Comparison of ENCODE assay signal across 9 mouse cellular contexts in genomic region chr9:62253736-62254443, GRCm38 (mm10). TPM values are rescaled to one million over a fixed set of nuclear protein-coding genes. Genes with fewer than 3 reads are reported as not detected.
A peak's percentile ranks its signal among the peaks of the same experiment; 100 is the strongest.
DNase-seq lines count a peak whose midpoint lies in the region; ATAC-seq and TF ChIP-seq lines count a peak whose summit lies in the region.
"Had no signal": no experiment of that assay in that cellular context is flagged by ENCODE, and none has a peak within 500 bp of the region (broad histone marks: within the 10 kb centered on the region; RNA-seq: fewer than 3 reads in every experiment).

No protein-coding gene starts in this region.

- no peak overlapping the region for H3K27ac ChIP-seq in kidney, adult 2 months (ENCODE audit: insufficient read depth, low read depth, low read length)

- 19% methylated on average over 3 of the region's 3 CpGs for WGBS in kidney, adult 2 months

- no peaks in the 10 kb centered on the region for H3K27me3 ChIP-seq in kidney, adult 2 months (replicated peaks; ENCODE audit: control insufficient read depth, insufficient read depth, low read length)
- H3K27me3 ChIP-seq in E14TG2a.4 (ENCODE audit: insufficient read depth, low read length): peaks cover 2% of the 10 kb centered on the region; the same call in 1 of the 2 replicates

- no peak for DNase-seq in kidney, adult 2 months
- DNase-seq in kidney, postnatal 25 days: no peak
- DNase-seq in T-cell, adult 2 months (ENCODE audit: low spot score): peak; percentile 55
- no peak for DNase-seq in kidney, adult 9 months
- no peak for DNase-seq in right cerebral cortex, postnatal 36 days (ENCODE audit: low spot score in 2 of 2)

- 0 out of 2 replicates have a peak, but pooled peaks have one; percentile 11 for TF ChIP-seq CTCF in kidney, adult 2 months (conservative IDR thresholded peaks at IDR 0.05; ENCODE audit: insufficient read depth, insufficient read length, low read depth, low read length)
- peak; percentile 37 for TF ChIP-seq CTCF in E14TG2a.4 (conservative IDR thresholded peaks at IDR 0.05; ENCODE audit: low read length)

- peaks cover 9% of the 10 kb centered on the region for H3K9me3 ChIP-seq in E14TG2a.4 (ENCODE audit: low read length)

- TF ChIP-seq POLR2A in kidney, adult 2 months (IDR thresholded peaks at IDR 0.05; ENCODE audit: low read depth, low read length): no peak

- H3K36me3 ChIP-seq in kidney, adult 2 months (ENCODE audit: control insufficient read depth, insufficient read depth, low read length): no peaks in the 10 kb centered on the region
- H3K36me3 ChIP-seq in E14TG2a.4 (ENCODE audit: insufficient read depth, low read length): no peaks in the 10 kb centered on the region

- peak; percentile 82 for ATAC-seq in megakaryocyte-erythroid progenitor cell, adult 5-6 weeks (replicated peaks; ENCODE audit: low FRiP score, low TSS enrichment, poor library complexity, severe bottlenecking)

- H3K4me1 ChIP-seq in kidney, adult 2 months (ENCODE audit: control insufficient read depth, insufficient read depth, low read length): no peaks in the 10 kb centered on the region
- no peaks in the 10 kb centered on the region for H3K4me1 ChIP-seq in E14TG2a.4 (replicated peaks; ENCODE audit: low read depth, low read length)

- no peak overlapping the region for H3K4me3 ChIP-seq in kidney, adult 2 months (ENCODE audit: insufficient read depth, low read depth, low read length)
- no peak overlapping the region for H3K4me3 ChIP-seq in E14TG2a.4 (replicated peaks; ENCODE audit: low read length)

RNA-seq across cellular contexts. Expression of gene Spesp1, which starts 28.1 kb away (rescaled TPM):
- 0.08 TPM in 1 of 2 replicates, not detected in the other for polyA plus RNA-seq in kidney, adult 2 months (2012; rRNA removed)
- not detected in 2 replicates for total RNA-seq in megakaryocyte-erythroid progenitor cell, adult 5-6 weeks (2014; fragmentation: Nextera tagmentation)
- total RNA-seq in megakaryocyte-erythroid progenitor cell, adult 5-6 weeks (2017): not detected in 2 replicates
- total RNA-seq: gastrocnemius, adult 8-10 months had no signal
- polyA plus RNA-seq: liver, embryonic 16.5 days had no signal
